Mouse (Mus musculus): ENCODE data around the gene Gm45521. TPM values are rescaled to one million over a fixed set of nuclear protein-coding genes. Genes with fewer than 3 reads are reported as not detected.

Gm45521 gene
- polyA plus RNA-seq (2017; shearing (Covaris generic)), result not detected

DNA sequence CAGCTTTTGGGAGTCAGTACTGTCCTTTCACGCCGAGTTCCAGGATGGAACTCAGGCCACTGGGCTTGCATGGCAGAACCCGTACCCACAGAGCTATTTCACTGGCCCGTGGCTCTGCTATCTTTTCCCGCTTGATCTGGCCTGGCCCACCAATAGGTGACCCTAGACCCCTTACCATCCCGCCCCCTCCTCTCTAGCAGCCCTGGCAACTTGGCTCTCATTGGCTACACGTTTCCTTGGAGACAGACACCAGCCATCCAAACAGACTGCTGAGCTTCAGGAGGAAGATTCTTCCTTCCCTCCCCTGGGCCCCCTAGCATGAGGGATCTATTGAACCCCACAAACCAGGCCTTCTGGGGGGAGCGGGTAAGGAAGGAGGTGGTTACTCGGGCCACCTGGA, at the start of gene Gm45521:
Gene Gm45521, plus strand, starts transcription at position 240 of the 400 bp plus-strand sequence.
- no peak for ATAC-seq

DNA sequence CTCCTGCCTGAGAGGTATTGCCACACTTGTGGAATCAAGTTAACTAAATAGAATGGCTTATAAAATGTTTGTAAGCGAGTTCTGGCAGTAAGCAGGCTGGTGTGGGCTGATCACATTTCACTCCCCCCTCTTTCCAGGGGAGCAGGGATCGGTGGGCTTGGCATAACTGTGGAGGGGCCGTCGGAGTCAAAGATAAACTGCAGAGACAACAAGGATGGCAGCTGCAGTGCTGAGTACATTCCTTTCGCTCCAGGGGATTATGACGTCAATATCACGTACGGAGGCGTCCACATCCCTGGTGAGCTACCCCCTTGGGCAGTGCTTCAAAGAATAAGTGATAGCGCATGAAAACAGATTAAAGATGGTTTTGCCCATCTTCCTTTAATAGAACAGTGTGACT, 47.6 kb upstream of the Gm45521 start:
- ATAC-seq, result no peak

DNA sequence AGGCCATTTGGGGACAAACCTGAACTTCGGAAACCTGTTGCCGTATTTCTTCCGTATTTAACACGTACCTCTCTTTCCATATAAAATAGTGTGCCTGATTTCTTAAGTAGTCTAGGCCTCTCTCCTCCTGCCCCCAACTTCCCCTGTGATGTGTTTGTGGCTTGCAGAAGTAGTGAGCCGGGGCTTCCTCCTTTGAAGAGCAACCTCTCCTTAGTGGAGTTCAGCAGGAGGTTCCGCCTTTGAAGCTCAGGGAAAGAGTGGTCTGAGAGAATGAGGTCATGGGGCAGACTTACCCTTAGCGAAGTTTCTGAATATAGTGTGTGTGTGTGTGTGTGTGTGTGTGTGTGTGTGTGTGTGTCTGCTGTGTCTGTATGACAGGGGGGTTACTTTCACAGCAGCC, 43.2 kb upstream of the Gm45521 start:
- ATAC-seq, result no peak

GRCm38 (mm10) chr14:7914461-7914860, 42.6 kb upstream of the Gm45521 start:
- no peak for ATAC-seq

DNA sequence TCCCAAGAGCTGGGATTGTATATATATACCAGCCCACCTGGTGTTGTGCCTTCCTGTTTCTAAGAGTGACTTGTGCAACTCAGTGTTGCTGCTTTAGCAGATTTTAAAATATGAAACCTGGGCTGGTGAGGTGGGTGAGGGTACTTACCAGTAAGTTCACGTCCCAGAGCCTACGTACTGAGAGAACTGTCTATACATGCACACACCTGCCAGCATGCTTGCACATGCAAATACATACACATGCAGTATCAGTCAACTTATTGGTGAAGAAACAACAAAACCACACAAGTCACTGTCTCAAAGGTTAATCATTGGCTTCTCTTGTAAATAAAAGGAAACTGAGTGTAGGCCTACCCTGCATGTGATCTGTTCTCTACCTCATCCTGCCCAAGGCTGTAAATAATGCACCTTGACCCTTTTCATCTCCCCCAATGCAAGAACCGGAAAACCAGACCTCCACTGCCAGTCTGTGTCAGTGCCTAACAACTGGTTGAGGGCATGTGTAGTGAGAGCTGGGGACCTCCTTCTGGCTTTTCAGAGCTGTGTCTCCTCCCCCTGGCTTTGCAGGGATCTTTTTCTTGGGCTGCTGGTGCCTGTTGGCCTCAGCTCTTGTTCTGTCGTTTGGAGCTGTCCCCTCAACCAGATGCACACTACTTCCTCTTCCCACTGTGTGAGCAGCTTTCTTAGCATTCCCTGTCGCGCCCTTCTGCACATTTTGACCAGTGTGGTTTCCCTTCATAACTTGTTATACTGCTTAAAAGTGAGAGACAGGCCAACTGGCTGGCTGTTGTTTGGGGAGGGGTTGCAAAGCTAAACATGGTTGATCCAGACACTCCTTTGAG, 38.7 kb upstream of the Gm45521 start:
- ATAC-seq, result no peak

DNA sequence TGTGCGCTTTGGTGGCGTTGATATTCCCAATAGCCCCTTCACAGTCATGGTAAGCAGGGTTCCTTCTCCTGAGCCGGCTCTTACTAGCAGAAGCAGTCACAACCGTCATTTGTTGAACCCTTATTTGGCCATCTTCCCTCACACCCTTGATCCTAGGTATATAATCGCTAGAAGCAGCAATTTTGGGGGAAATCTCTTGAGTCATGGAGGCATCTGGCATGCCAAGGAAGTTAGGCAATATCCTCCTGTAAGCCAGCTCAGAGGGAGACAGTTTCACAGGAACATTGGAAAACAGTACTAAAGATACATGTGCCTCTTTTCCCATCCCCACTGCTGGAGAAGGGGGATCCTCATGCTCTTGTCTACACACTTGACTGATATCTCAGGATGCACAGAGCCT, 37.8 kb upstream of the Gm45521 start:
- ATAC-seq, result no peak

GRCm38 (mm10) chr14:7919921-7920320, 37.2 kb upstream of the Gm45521 start:
- no peak for ATAC-seq

DNA sequence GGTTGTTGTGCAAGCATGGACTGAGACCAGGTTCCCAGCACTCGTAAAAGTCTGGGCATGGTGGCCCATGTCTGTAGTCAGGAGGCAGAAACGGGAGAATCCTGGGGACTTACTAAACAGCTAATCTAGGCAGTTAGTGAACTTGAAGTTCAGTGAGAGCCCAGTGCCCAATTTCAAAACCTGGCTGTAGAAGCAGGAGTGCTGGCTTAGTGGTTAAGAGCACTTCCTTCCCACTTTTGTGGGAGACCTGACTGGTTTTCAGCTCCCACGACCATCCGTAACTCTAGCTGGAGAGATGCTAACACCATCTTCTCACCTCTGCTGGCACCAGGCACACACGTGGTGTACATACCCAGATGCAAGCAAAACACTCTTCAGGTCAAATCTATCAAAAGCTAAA, 35.6 kb upstream of the Gm45521 start:
- ATAC-seq, result no peak

DNA sequence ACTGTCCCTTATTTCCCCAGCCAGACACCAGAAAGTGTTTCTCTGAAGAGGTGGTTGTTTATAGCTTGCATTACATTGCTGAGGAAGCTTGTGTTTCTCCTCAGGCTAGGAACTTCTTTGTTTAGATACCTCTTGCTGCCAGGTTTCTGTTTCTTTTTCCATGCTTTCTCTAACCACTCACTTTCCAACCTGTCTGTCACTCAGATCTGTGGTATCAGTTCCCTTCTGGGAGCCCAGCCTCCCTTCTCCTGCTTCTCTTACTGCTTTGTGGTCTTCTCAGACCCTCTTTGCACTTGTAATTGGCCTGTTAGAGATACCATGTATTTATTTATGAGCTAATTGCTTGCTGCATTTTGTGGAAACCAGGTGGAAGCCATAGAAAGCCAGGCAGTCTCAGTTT, 33.5 kb upstream of the Gm45521 start:
- no peak for ATAC-seq

DNA sequence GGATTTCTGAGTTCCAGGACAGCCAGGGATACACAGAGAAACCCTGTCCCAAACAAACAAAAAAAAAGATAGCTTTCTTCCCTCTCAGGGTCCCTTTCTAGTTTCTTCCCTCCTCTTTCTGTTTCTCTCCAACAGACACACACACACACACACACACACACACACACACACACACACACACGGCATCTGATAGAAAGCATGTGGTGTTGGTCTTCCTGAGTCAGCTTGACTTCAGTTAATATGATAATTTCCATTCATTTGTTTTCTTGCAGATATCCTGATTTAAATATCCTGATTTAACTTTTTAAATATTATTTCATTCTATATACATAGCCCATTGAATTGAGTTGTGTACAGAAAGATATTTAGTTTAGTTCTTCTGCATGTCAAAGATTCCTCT, 28.7 kb upstream of the Gm45521 start:
- ATAC-seq, result no peak

DNA sequence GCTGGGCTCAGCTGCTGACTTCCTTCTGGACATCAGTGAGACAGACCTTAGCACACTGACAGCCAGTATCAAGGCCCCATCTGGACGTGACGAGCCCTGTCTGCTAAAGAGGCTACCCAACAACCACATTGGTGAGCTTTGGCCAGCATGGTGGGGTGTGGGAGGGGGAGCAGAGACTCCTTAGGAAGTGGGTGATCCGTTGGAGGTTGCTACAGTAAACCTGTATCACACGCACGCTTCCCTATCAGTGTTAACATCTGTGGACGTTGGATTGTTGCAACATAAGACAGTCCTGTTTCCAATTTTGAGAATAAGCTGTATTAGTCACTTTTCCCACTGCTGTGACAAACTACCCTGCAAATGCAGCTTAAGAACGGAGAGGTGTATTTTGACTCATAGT, 28.1 kb upstream of the Gm45521 start:
- no peak for ATAC-seq

DNA sequence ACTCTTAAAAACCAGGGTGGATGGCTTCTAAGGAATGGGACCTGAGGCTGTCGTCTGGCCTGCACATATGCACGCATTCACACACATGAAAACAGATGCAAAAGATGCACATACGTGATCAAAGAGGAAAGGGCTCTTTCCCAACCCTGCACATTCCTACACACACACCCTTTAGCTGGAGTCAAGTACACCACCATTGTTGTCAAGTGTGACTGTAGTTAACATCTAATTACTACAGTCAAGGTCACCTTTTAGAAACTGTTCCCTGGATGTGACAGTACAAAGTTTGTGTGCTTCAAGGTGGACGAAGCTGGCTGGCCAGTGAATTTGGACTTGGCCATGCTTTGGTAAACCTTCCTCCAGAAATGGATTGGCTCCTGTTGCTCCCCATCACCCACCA, 24.9 kb upstream of the Gm45521 start:
- no peak for ATAC-seq

GRCm38 (mm10) chr14:7934166-7934565, 22.9 kb upstream of the Gm45521 start:
- no peak for ATAC-seq

DNA sequence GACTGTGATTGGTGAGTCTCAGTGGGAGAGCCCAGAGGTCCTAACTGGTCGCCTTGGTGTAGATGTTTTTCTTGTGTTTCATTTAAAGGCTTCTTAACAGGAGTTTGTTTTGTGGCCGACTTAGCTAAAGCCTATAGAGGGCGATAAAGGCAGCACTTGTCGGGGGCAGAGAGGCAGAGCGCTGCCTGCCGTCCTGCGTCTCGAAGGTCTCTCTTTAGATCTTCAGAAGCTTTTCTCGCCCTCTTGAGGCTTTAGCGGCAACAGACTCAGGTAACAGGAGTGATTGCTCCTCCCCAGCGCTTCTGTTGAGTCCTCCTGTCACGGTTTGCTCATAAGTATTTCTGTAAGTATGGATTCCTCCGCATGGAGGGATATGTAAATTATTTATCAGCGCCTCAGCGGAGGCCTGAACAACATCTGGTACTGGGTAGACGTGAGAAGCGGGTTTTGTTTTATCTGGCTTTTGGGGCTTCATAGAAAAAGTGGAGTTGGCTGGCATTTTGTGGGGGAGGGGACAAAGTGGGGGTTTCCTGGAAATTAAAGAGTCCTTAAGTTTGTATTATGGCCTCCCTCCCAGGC, 19.9 kb upstream of the Gm45521 start:
- ATAC-seq, result no peak

DNA sequence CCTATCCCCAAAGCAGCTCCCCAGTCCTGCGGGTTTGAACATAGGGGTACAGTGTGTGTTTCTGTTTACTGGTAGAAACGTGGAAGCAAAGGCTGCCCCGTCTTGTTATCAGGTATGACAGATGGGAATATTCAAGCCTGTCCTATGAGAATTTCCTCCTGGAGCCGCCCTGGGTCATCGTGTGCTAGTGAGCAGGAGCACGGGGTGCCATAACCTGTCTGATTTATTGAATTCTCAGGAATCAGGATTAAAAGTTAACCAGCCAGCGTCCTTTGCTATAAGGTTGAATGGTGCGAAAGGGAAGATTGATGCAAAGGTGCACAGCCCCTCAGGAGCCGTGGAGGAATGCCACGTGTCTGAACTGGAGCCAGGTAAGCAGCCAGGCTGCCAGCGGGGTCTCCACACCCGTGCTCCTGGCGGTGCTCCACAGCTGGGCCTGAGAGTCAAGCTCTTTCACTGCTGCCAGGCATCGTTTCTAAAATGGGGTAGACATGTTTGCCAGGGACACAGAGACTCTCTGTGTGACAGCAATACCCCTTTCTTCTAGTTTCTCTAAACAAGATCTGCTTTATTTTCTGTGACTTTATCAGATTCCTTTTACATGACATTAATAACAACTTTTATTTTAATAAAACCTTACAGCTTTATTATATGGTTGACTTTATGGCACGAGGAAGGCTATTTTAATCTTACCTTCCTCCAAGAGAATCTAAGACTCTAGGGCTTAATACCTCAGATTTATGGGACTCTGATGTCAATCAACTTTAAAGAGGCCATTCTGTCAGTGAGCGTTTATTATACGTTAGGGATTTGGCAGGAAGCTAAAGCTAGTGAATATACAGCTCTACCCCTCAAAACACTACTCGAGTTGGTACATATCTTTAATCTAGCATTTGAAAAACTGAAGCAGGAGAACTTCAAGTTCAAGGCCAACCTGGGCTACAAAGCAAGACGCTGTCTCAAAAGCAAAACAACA, 18.0 kb upstream of the Gm45521 start:
- ATAC-seq, result no peak

DNA sequence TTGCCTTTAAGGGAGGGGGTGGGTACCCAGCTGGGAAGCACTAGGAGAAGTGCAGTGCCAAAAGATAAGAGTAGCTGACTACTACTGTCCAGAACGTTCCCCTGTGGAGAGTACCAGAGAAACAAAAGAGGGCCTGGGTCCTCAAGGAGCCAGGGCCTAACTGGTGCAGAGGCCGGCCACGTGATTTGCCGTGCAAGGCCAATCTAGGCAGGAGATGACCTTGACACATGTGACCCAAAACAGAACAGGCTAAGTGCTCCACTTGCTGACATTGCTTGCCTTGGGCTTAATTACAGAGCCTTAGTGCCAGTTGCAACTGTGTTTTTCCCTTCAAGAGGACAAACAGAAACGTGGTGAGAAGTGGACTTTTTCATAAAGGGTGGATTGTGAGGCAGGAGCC, 15.7 kb upstream of the Gm45521 start:
- no peak for ATAC-seq

DNA sequence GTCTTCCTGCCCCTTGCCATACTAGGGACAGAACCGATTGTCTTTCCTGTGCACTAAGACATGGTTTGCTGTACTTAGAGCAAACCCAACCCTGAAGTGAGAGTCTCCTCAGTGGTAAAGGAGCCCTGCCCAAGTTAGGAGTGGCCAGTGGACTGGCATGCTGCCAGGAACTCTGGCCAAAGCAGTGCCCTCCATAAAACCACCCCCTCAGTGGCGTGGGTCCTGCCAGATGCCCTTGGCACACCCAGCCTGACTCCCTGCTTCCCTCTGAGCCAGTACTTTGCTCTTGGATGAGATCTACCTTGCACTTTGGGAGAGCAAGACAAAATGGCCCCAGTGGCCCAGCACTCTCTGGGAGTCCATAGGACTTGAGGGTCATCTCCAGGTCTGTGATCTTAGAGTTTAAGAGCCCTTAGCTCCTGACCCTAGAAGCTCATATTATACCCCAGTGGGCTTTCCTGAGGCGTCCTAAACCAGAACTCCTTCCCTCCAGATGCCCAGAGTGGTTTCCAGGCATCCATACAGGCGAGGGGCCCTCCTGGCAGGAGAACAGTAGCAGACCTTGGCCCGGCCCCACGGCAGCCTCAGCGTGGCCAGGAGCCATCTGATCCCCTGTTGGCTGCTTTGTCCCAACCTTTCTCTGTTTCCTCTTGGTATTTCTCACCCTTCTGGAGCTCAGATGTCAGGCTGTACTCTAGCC, 13.8 kb upstream of the Gm45521 start:
- ATAC-seq, result no peak

DNA sequence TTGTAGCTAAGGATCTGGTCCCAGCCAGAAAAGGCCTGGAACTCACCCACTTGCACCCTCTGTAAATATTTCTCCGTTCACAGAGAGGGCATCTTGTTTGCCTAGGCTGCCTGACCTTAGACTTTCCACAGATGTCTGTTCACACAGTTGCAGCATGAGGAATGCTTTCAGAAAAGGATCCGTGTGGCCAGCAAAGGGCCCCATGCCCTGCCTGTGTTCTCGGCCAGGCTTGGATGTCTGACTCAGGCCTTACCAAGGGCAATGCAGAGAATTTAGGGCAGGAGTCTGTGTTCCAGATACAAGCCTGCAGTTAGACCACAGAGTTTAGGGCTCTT, 13.3 kb upstream of the Gm45521 start:
- ATAC-seq, result no peak

- ATAC-seq, result peak; percentile 23
Measured at GRCm38 (mm10) chr14:7944349-7945039, 12.6 kb upstream of the Gm45521 start.

GRCm38 (mm10) chr14:7945261-7945660, 11.8 kb upstream of the Gm45521 start:
- ATAC-seq, result no peak

DNA sequence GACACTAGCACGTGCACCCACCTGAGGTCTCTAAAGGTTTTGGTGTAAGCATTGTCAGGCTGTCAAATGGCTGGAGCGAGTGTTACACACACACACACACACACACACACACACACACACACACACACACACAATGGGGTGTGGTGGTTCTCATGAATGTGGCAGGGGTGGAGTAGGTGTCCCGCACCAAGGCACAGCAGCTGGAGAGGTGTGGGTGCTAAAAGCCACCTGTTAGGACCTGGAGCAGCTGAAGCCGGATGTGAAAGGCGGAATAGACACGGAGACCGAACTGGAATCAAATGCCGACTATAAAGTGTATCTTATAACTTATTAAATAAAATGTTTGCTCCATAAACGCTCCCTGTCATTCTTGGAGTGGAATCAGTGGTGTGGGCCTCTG, 5.9 kb upstream of the Gm45521 start:
- ATAC-seq, result no peak

DNA sequence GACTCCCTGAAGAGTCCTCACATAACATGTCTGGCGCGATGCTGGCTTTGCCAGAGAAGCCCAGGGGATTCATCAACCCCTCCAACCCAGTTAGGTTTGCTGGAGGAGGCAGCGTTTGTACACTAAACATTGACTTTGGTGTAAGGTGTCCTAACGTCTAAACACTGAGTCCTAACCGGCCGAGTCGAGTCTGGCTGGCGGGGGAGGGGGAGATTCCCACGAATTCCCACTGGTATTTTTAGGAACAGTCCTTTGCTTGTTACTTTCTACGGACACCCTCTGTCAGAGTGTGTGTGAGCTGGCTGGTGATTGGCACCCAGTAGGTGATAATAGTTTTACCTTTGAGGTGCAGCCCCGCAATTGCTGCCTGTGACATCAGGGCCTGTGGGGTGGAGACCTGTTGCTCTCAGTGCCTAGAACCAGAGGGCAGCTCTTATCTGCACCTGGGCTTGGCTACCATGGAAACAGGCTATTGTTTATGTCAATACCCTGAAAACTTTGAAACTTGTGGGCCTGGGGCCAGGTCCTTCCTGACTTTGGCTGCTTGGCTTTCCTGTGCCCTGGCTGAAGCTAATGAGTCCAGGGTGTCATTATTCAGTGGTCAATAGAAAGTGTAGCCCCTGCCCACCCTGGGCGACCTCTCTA, 4.4 kb upstream of the Gm45521 start:
- ATAC-seq, result no peak
